Mouse (Mus musculus): ENCODE results near the gene Tnrc6a. TPM values are rescaled to one million over a fixed set of nuclear protein-coding genes. Genes with fewer than 3 reads are reported as not detected.

Gene Tnrc6a
- total and polyA plus RNA-seq, 3 experiments: 52.0 to 106 (median 72.4) TPM

DNA sequence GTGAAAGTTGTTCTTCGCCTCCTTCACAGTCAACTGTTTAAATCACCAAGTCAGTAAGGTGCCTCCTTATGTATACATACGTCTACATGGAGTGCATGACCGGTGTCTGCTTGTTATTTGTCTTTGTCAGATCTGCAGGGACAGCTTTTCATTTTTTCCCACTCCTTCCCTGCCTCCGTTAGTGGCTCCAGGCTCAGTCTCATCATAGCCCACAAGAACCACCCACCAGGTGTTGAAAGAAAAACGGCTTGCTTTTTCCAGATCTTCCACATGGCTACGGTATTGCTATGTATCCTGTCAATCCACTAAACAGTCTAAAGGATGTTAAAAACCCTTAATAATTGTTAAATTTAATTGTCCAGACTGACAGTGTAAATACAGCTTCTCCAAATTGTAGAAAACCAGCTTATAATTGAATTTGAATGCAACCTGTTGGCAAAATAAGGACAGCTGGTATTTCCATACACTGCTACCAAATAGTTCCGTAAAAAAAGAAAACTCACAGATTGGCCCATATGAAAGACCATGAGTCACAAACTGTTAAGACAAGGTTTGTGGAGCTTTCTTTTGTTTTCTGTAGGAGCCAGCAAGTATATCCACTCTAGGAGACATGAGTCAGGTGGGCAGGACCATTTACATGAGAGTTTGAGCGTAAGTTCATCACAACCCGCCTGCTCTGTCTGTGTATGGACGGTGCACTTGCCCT lies 22.6 kb downstream of the Tnrc6a start:
- no peak for ATAC-seq (ENCODE audit: extremely low read depth, insufficient number of reproducible peaks, low FRiP score, poor library complexity, severe bottlenecking)
- peaks cover 76% of the 10 kb centered on the region for H3K36me3 ChIP-seq (replicated peaks)
- H3K27me3 ChIP-seq (ENCODE audit: insufficient read depth, low read length): no peaks in the 10 kb centered on the region
- H3K4me3 ChIP-seq (ENCODE audit: low read depth, low read length): no peak overlapping the region
- H3K4me1 ChIP-seq (ENCODE audit: insufficient read depth, low read depth, low read length): peaks cover 9% of the 10 kb centered on the region; the same call in 1 of the 2 replicates
- no peaks in the 10 kb centered on the region for H3K9me3 ChIP-seq (replicated peaks)
- DNase-seq (ENCODE audit: low spot score): no peak
- TF ChIP-seq POLR2AphosphoS5 (IDR thresholded peaks at IDR 0.05; ENCODE audit: insufficient replicate concordance, low read depth, low read length): no peak
- TF ChIP-seq TAL1 (conservative IDR thresholded peaks at IDR 0.05; ENCODE audit: low read depth, low read length): no peak
- no peak for TF ChIP-seq GATA1 (IDR thresholded peaks at IDR 0.05; ENCODE audit: borderline replicate concordance, low read length)
- no peak for TF ChIP-seq CTCF (IDR thresholded peaks at IDR 0.05; ENCODE audit: low read depth, low read length)
- TF ChIP-seq GATA2 (IDR thresholded peaks at IDR 0.05; ENCODE audit: borderline replicate concordance, low read depth, low read length): no peak

DNA sequence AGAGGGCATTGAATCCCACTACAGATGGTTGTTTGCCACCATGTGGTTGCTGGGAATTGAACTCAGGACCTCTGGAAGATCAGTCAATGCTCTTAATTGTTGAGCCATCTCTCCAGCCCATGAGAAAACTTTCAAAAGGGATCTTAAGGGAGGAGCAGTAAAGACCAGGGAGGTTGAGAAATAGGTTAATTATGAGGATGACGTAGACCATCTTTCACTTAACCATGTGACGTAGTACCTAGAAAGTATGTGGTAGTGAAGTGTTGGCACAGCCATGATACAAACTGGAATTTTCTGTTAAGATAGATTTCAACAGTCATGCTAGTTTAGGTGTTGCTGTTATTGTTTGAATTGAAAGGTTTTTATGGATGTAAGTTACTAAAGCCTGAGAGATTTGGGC lies 24.1 kb downstream of the Tnrc6a start:
- ATAC-seq (ENCODE audit: extremely low read depth, insufficient number of reproducible peaks, low FRiP score, poor library complexity, severe bottlenecking) (no peak), DNase-seq (ENCODE audit: low spot score) (no peak)
- peaks cover 71% of the 10 kb centered on the region for H3K36me3 ChIP-seq (replicated peaks)
- peaks cover 6% of the 10 kb centered on the region; the same call in 1 of the 2 replicates for H3K4me1 ChIP-seq (ENCODE audit: insufficient read depth, low read depth, low read length)
- no peaks in the 10 kb centered on the region for H3K27me3 ChIP-seq (ENCODE audit: insufficient read depth, low read length)
- no peak overlapping the region for H3K4me3 ChIP-seq (ENCODE audit: low read depth, low read length)
- TF ChIP-seq TAL1 (conservative IDR thresholded peaks at IDR 0.05; ENCODE audit: low read depth, low read length): no peak
- no peak for TF ChIP-seq POLR2AphosphoS5 (IDR thresholded peaks at IDR 0.05; ENCODE audit: insufficient replicate concordance, low read depth, low read length)
- no peak for TF ChIP-seq GATA2 (IDR thresholded peaks at IDR 0.05; ENCODE audit: borderline replicate concordance, low read depth, low read length)
- TF ChIP-seq GATA1 (IDR thresholded peaks at IDR 0.05; ENCODE audit: borderline replicate concordance, low read length): no peak
- no peak for TF ChIP-seq CTCF (IDR thresholded peaks at IDR 0.05; ENCODE audit: low read depth, low read length)
- H3K9me3 ChIP-seq (replicated peaks): no peaks in the 10 kb centered on the region

GRCm38 (mm10) chr7:123148935-123149334 lies 25.2 kb downstream of the Tnrc6a start:
- no peak for TF ChIP-seq CTCF (IDR thresholded peaks at IDR 0.05; ENCODE audit: low read depth, low read length)
- TF ChIP-seq GATA2 (IDR thresholded peaks at IDR 0.05; ENCODE audit: borderline replicate concordance, low read depth, low read length): no peak
- no peak for TF ChIP-seq POLR2AphosphoS5 (IDR thresholded peaks at IDR 0.05; ENCODE audit: insufficient replicate concordance, low read depth, low read length)
- TF ChIP-seq TAL1 (conservative IDR thresholded peaks at IDR 0.05; ENCODE audit: low read depth, low read length): no peak
- no peak for TF ChIP-seq GATA1 (IDR thresholded peaks at IDR 0.05; ENCODE audit: borderline replicate concordance, low read length)
- no peak for DNase-seq (ENCODE audit: low spot score)
- Histone ChIP-seq H3K4me3 (ENCODE audit: low read depth, low read length) (no peak overlapping the region), H3K9me3 (replicated peaks) (no peaks in the 10 kb centered on the region), H3K4me1 (ENCODE audit: insufficient read depth, low read depth, low read length) (peaks cover 6% of the 10 kb centered on the region; the same call in 1 of the 2 replicates), H3K27me3 (ENCODE audit: insufficient read depth, low read length) (no peaks in the 10 kb centered on the region), H3K36me3 (replicated peaks) (peaks cover 78% of the 10 kb centered on the region)
- no peak for ATAC-seq (ENCODE audit: extremely low read depth, insufficient number of reproducible peaks, low FRiP score, poor library complexity, severe bottlenecking)

DNA sequence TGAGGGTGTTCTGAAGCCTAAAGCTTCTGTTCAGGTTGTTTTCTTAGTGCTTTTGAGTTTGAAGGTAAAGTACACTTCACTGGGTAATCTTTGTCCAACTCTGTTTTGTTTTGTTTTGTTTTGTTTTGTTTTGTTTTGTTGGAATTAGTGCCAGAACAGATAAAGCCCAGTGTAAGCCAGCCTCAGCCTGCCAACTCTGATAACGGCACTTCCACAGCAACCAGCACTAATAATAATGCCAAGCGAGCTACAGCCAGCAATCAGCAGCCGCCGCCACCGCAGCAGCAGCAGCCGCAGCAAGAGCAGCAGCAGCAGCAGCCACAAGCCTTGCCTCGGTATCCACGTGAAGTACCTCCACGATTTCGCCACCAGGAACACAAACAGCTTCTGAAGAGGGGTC lies 38.7 kb downstream of the Tnrc6a start:
- DNase-seq (ENCODE audit: low spot score) (no peak), ATAC-seq (ENCODE audit: extremely low read depth, insufficient number of reproducible peaks, low FRiP score, poor library complexity, severe bottlenecking) (no peak)
- TF ChIP-seq CTCF (IDR thresholded peaks at IDR 0.05; ENCODE audit: low read depth, low read length) (no peak), GATA1 (IDR thresholded peaks at IDR 0.05; ENCODE audit: borderline replicate concordance, low read length) (no peak), GATA2 (IDR thresholded peaks at IDR 0.05; ENCODE audit: borderline replicate concordance, low read depth, low read length) (no peak), POLR2AphosphoS5 (IDR thresholded peaks at IDR 0.05; ENCODE audit: insufficient replicate concordance, low read depth, low read length) (no peak), TAL1 (conservative IDR thresholded peaks at IDR 0.05; ENCODE audit: low read depth, low read length) (no peak)
- Histone ChIP-seq H3K9me3 (replicated peaks) (no peaks in the 10 kb centered on the region), H3K27me3 (ENCODE audit: insufficient read depth, low read length) (no peaks in the 10 kb centered on the region), H3K36me3 (replicated peaks) (peaks cover 90% of the 10 kb centered on the region), H3K4me3 (ENCODE audit: low read depth, low read length) (no peak overlapping the region), H3K4me1 (ENCODE audit: insufficient read depth, low read depth, low read length) (no peaks in the 10 kb centered on the region)

- no peak for TF ChIP-seq CTCF (IDR thresholded peaks at IDR 0.05; ENCODE audit: low read depth, low read length)
- TF ChIP-seq TAL1 (conservative IDR thresholded peaks at IDR 0.05; ENCODE audit: low read depth, low read length): no peak
- TF ChIP-seq GATA2 (IDR thresholded peaks at IDR 0.05; ENCODE audit: borderline replicate concordance, low read depth, low read length): no peak
- TF ChIP-seq POLR2AphosphoS5 (IDR thresholded peaks at IDR 0.05; ENCODE audit: insufficient replicate concordance, low read depth, low read length): no peak
- no peak for TF ChIP-seq GATA1 (IDR thresholded peaks at IDR 0.05; ENCODE audit: borderline replicate concordance, low read length)
- DNase-seq (ENCODE audit: low spot score) (no peak), ATAC-seq (ENCODE audit: extremely low read depth, insufficient number of reproducible peaks, low FRiP score, poor library complexity, severe bottlenecking) (no peak)
- H3K4me1 ChIP-seq (ENCODE audit: insufficient read depth, low read depth, low read length): no peaks in the 10 kb centered on the region
- H3K4me3 ChIP-seq (ENCODE audit: low read depth, low read length): no peak overlapping the region
- no peaks in the 10 kb centered on the region for H3K27me3 ChIP-seq (ENCODE audit: insufficient read depth, low read length)
- H3K9me3 ChIP-seq (replicated peaks): no peaks in the 10 kb centered on the region
- peaks cover 99% of the 10 kb centered on the region for H3K36me3 ChIP-seq (replicated peaks)
Measured at GRCm38 (mm10) chr7:123167436-123167835, 43.8 kb downstream of the Tnrc6a start.

DNA sequence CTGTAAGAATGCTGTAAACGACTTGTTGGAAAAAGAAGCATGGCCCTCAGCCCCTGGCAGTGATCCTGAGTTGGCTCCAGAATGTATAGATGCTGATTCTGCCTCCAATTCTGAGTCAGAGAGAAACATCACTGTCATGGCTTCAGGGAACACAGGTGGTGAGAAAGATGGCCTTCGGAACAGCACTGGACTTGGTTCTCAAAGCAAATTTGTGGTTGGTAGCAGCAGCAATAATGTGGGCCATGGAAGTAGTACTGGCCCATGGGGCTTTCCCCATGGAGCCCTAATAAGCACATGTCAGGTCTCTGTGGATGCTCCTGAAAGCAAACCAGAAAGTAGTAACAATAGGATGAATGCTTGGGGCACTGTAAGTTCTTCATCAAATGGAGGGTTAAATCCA lies 45.9 kb downstream of the Tnrc6a start:
- DNase-seq (ENCODE audit: low spot score): no peak
- H3K36me3 ChIP-seq (replicated peaks): peaks cover 98% of the 10 kb centered on the region
- no peak overlapping the region for H3K4me3 ChIP-seq (ENCODE audit: low read depth, low read length)
- no peak for ATAC-seq (ENCODE audit: extremely low read depth, insufficient number of reproducible peaks, low FRiP score, poor library complexity, severe bottlenecking)
- no peaks in the 10 kb centered on the region for H3K27me3 ChIP-seq (ENCODE audit: insufficient read depth, low read length)
- no peaks in the 10 kb centered on the region for H3K9me3 ChIP-seq (replicated peaks)
- TF ChIP-seq GATA1 (IDR thresholded peaks at IDR 0.05; ENCODE audit: borderline replicate concordance, low read length) (no peak), CTCF (IDR thresholded peaks at IDR 0.05; ENCODE audit: low read depth, low read length) (no peak), POLR2AphosphoS5 (IDR thresholded peaks at IDR 0.05; ENCODE audit: insufficient replicate concordance, low read depth, low read length) (no peak), GATA2 (IDR thresholded peaks at IDR 0.05; ENCODE audit: borderline replicate concordance, low read depth, low read length) (no peak)
- no peaks in the 10 kb centered on the region for H3K4me1 ChIP-seq (ENCODE audit: insufficient read depth, low read depth, low read length)

Measured in G1E (cell line).